Mouse (Mus musculus) heart, adult 18-20 months (tissue): Measurements from ENCODE around the gene Rai1. TPM values are rescaled to one million over a fixed set of nuclear protein-coding genes. Genes with fewer than 3 reads are reported as not detected.

Source experiments
- DNase-seq, 2 experiments: peaks; one replicate each; pipeline ENCODE4 v3.0.0; 2021 to 2022; ENCODE audit warnings: mixed read lengths in 1 of 2
- total RNA-seq, 2 experiments: library from RNA; stranded (reverse); gene quantifications; 2 replicates each; pipeline ENCODE4 v1.2.3; 2021

Gene Rai1
- total RNA-seq, 2 experiments from 2014 or later = 18.0 to 23.0 TPM

GRCm38 (mm10) chr11:60094909-60095810 is 9.7 kb upstream of the Rai1 start:
- DNase-seq = no peak

GRCm38 (mm10) chr11:60099555-60100186 is 5.1 kb upstream of the Rai1 start:
- DNase-seq = no peak

- no peak for DNase-seq
Observed at GRCm38 (mm10) chr11:60100827-60101555, 3.8 kb upstream of the Rai1 start.

GRCm38 (mm10) chr11:60101986-60102385 is 2.8 kb upstream of the Rai1 start:
- DNase-seq = no peak

- DNase-seq = no peak
Observed at GRCm38 (mm10) chr11:60102664-60103063, 2.1 kb upstream of the Rai1 start.

- DNase-seq = no peak
Observed at GRCm38 (mm10) chr11:60103567-60103966, 1.2 kb upstream of the Rai1 start.

GRCm38 (mm10) chr11:60105593-60106542 is 1.1 kb downstream of the Rai1 start:
- peak; percentile 81 to 83 for DNase-seq

GRCm38 (mm10) chr11:60106543-60107110 is 1.8 kb downstream of the Rai1 start:
- DNase-seq = peak; percentile 55 to 64

GRCm38 (mm10) chr11:60107449-60107848 is 2.6 kb downstream of the Rai1 start:
- no peak for DNase-seq

GRCm38 (mm10) chr11:60108631-60109172 is 3.9 kb downstream of the Rai1 start:
- no peak for DNase-seq

GRCm38 (mm10) chr11:60110386-60110785 is 5.6 kb downstream of the Rai1 start:
- DNase-seq = no peak

- no peak for DNase-seq
Observed at GRCm38 (mm10) chr11:60111576-60111975, 6.8 kb downstream of the Rai1 start.

GRCm38 (mm10) chr11:60113624-60114023 is 8.8 kb downstream of the Rai1 start:
- no peak for DNase-seq

GRCm38 (mm10) chr11:60114296-60115023 is 9.6 kb downstream of the Rai1 start:
- peak in 1 of 2 experiments; percentile 43 for DNase-seq

- DNase-seq = peak; percentile 92 to 98
Observed at GRCm38 (mm10) chr11:60115024-60115538, 10.3 kb downstream of the Rai1 start.

GRCm38 (mm10) chr11:60115638-60116276 is 10.9 kb downstream of the Rai1 start:
- DNase-seq = no peak

- no peak for DNase-seq
Observed at GRCm38 (mm10) chr11:60120586-60121262, 15.9 kb downstream of the Rai1 start.

- DNase-seq = no peak
Observed at GRCm38 (mm10) chr11:60122611-60123010, 17.8 kb downstream of the Rai1 start.

GRCm38 (mm10) chr11:60127048-60127447 is 22.2 kb downstream of the Rai1 start:
- DNase-seq = no peak
